Mouse (Mus musculus) ovary, adult 18-20 months (tissue): ENCODE data around the gene Brat1.

Source experiments
- DNase-seq: peaks from one replicate; pipeline ENCODE4 v3.0.0; 2022; ENCODE audit warnings: low spot score, mixed read lengths

Gene Brat1

GRCm38 (mm10) chr5:140702103-140702513, 2.7 kb upstream of the Brat1 start, which contains the start of gene Iqce:
TSS of gene Iqce (minus strand) at chr5:140702378.
- peak; percentile 93 for DNase-seq

GRCm38 (mm10) chr5:140702618-140703175, 2.1 kb upstream of the Brat1 start:
- DNase-seq: no peak

GRCm38 (mm10) chr5:140703480-140704377, 1.1 kb upstream of the Brat1 start:
- DNase-seq: no peak

GRCm38 (mm10) chr5:140705501-140706171, 825 bp downstream of the Brat1 start:
- no peak for DNase-seq

- no peak for DNase-seq
Measured at GRCm38 (mm10) chr5:140710315-140710714, 5.5 kb downstream of the Brat1 start.

GRCm38 (mm10) chr5:140711040-140711439, 6.2 kb downstream of the Brat1 start:
- DNase-seq: no peak

- no peak for DNase-seq
Measured at GRCm38 (mm10) chr5:140720773-140721172, 16.0 kb downstream of the Brat1 start.

GRCm38 (mm10) chr5:140722121-140722520, 17.3 kb downstream of the Brat1 start:
- DNase-seq: no peak

GRCm38 (mm10) chr5:140723822-140724221, 19.0 kb downstream of the Brat1 start, which contains the start of gene Amz1:
TSS of gene Amz1 (plus strand) at chr5:140724127.
- DNase-seq: no peak

GRCm38 (mm10) chr5:140726062-140726839, 21.4 kb downstream of the Brat1 start:
- no peak for DNase-seq

- no peak for DNase-seq
Measured at GRCm38 (mm10) chr5:140726946-140727740, 22.3 kb downstream of the Brat1 start.

- DNase-seq: no peak
Measured at GRCm38 (mm10) chr5:140731040-140731797, 26.4 kb downstream of the Brat1 start.

GRCm38 (mm10) chr5:140732195-140732594, 27.4 kb downstream of the Brat1 start:
- DNase-seq: no peak

GRCm38 (mm10) chr5:140733336-140733735, 28.5 kb downstream of the Brat1 start:
- no peak for DNase-seq

GRCm38 (mm10) chr5:140735297-140735696, 30.5 kb downstream of the Brat1 start:
- DNase-seq: no peak

GRCm38 (mm10) chr5:140736166-140736565, 31.4 kb downstream of the Brat1 start:
- no peak for DNase-seq

- DNase-seq: no peak
Measured at GRCm38 (mm10) chr5:140739813-140740212, 35.0 kb downstream of the Brat1 start.

- DNase-seq: no peak
Measured at GRCm38 (mm10) chr5:140741040-140741439, 36.2 kb downstream of the Brat1 start.

GRCm38 (mm10) chr5:140741877-140742276, 37.1 kb downstream of the Brat1 start:
- no peak for DNase-seq

GRCm38 (mm10) chr5:140743706-140744131, 38.9 kb downstream of the Brat1 start:
- DNase-seq: no peak
